Mouse (Mus musculus) testis, adult 2 months (tissue): ENCODE data around the gene Mgat5.

Experiments used
- CTCF ChIP-seq: fragments of 200-500 bp; IDR thresholded peaks from 2 replicates; pipeline ENCODE4 v1.5.1; 2012; ENCODE audit warnings: low read depth, mild to moderate bottlenecking, inconsistent platforms, low read length, moderate library complexity; ENCODE audit not compliant: control insufficient read depth, insufficient read depth, insufficient replicate concordance
- POLR2A ChIP-seq: fragments of 200-500 bp; IDR thresholded peaks from 2 replicates; pipeline ENCODE4 v1.6.1; 2012; ENCODE audit warnings: low read depth, mild to moderate bottlenecking, inconsistent platforms, low read length, moderate library complexity; ENCODE audit not compliant: control insufficient read depth

DNA sequence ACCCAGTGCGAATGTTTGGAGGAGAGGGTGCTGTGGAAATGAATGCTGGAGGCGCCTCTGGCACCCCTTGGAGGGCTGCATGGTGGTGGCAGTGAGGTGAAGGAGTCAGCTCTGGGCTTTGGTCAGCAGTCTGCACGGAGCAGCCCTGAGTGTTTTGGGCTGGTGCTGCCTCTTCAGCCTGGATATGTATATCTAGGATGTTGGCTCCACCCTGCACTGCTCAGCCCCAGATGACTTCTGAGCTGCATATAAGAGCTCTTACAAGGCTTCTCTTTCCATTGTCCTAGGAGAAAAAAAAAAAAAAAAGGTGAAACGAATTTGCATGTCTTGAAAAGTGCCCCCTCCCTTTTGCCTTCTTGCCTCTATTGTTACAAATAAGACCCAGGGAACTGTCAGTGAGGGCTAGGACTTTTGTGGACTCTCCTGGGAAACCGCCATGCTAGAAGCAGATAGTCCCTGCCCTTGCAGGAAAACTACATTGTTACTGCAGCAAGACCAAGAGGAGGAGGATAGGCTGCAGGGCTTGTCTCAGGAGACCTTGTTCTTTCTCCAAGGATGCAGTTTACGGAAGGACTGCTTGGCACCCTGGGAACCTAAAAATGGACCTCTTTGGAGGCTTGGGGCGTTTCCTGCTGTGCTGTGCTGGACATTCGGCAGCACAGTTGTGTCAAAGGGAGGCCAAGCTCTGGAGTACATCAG, 109.0 kb downstream of the Mgat5 start:
- TF ChIP-seq POLR2A, result no peak
- TF ChIP-seq CTCF, result no peak
